Mouse (Mus musculus) frontal cortex, adult 2 months (tissue): ENCODE data around the gene Uqcrfs1. TPM values are rescaled to one million over a fixed set of nuclear protein-coding genes. Genes with fewer than 3 reads are reported as not detected.
A peak's percentile ranks its signal among the peaks of the same experiment; 100 is the strongest.

ENCODE experiments used
- DNase-seq, 2 experiments: peaks; one replicate each; pipeline ENCODE4 v3.0.0; 2022; ENCODE audit warnings: low spot score in 1 of 2; ENCODE audit errors: extremely low spot score in 1 of 2
- polyA plus RNA-seq: library from polyadenylated mRNA; depleted of rRNA; stranded (reverse); fragments of >200 nt; gene quantifications from 2 replicates; pipeline ENCODE4 v1.2.3, GENCODE M21; 2012; rRNA removed

The Uqcrfs1 gene
- 160 and 177 TPM in 2 replicates for polyA plus RNA-seq

GRCm38 (mm10) chr13:30544856-30545604 lies at the start of gene Uqcrfs1:
Uqcrfs1 (minus strand) TSS chr13:30545362.
- peak; percentile 90 to 98 for DNase-seq

DNA sequence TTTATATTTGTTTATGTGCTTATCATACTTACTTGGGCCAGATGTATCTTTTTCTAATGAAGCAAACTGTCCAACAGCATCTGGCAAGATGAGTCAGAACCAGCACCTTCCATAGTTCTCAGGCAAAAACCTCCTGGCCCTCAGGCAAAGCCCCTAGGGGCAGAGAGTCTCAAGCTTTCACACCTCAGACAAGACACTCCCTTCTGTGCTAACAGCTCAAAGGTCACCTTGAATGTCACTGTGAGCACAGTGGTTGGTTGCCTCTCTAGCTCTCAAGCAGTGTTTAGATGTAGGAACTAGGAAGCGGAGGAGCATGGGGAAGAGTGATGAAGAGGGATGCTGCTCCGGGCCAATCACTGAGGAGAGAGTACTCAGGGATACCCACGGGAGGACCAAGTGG lies 40.6 kb upstream of the Uqcrfs1 start:
- DNase-seq = no peak

DNA sequence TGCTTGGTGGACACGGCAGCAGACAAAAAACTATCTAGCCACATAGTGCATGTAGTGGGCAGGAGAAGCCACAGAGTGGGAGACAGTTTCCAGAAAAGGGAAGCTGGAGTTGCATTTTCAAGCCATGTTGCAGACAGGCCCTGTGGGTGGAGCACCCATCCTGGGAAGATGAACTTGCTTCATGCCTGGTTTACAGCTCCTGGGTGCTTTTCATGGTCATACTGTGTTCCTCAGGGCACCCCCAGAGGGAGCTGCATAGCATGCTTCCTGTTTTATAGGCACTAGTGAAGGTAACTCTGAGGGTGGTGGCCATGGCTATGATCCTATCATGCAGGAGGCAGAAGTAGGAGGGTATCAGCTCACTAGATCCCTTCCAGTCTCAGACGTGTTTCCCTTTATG lies 37.4 kb upstream of the Uqcrfs1 start:
- no peak for DNase-seq

GRCm38 (mm10) chr13:30578806-30579205 lies 33.6 kb upstream of the Uqcrfs1 start:
- DNase-seq = no peak

DNA sequence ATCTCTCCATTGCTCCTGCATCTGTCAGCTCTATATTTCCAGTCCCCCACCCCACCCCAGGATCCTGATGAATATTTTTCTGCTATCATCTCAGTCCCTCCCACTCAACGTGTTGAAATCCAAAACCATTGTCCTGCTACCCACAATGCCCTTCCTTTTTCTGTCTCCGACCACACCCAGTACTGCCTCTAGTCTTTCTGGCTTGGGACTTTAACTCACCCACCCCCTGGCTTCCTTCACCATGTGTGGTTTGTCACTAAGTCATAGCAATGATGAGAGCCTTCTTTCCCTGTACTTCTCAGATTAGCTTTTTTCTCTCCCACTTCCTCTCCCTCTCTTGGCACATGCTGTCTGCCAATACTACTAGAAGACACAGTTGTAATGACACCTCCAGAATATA lies 31.7 kb upstream of the Uqcrfs1 start:
- DNase-seq = no peak

DNA sequence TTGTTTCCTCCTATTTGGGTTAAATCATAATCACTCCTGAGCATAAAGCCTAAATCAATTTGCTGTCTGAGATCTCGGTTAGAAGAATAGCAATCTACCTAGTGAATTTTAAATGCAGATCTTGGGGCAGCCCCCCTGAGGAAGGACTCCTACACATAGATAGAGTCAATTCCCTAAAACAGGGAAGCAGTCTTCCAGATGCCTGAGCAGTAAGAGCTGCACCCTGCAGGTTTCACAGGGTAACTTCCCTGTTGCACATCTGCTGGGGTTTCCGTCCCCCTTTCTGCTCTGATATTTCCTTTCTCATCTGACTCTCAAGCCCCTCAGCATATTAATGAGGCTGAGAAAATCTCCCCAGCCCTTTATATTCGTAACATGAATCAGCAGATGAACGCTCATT lies 27.8 kb upstream of the Uqcrfs1 start:
- DNase-seq = no peak

DNA sequence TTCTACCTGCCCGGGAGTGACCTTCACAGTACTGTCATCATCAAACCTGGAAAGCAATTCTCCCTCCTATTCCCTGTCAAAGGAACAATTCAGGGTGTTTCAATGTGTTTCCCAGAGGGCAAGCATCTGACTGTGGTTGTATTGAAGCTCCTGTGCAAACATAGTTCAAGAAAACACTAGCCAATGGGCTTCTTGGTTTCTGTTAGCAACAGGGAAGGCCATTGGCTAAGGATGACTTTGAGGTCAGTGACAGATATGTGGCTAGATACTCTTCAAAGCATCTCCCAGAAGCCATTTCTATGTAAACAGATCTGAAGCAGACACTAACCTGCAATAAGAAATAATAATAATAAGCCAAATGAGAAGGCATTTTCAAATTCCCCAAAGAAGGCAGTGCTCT lies 25.0 kb upstream of the Uqcrfs1 start:
- no peak for DNase-seq

- no peak for DNase-seq
Observed at GRCm38 (mm10) chr13:30567571-30567970, 22.4 kb upstream of the Uqcrfs1 start.

DNA sequence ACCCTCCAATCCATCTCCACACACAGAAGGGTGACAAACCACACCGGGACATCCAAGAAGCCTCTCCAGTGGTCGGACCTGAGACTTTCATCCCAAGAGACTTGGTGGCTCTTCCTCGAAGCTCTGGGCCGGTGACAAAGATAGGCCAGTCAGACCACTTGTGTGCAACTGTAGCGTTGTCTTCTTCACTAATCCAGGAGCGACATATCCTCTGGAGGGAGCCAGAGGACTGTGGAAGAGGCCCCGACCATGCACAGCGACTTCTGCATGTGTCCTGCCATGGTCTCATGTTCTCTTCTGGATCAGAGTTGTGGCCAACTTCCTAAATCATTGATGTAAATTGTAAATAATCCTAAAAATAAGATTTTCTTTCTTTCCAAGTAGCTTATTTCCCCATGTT lies 21.6 kb upstream of the Uqcrfs1 start:
- peak in 1 of 2 experiments; percentile 86 for DNase-seq

GRCm38 (mm10) chr13:30560603-30561002 lies 15.4 kb upstream of the Uqcrfs1 start:
- DNase-seq = no peak

- DNase-seq = no peak
Observed at GRCm38 (mm10) chr13:30560052-30560451, 14.9 kb upstream of the Uqcrfs1 start.

DNA sequence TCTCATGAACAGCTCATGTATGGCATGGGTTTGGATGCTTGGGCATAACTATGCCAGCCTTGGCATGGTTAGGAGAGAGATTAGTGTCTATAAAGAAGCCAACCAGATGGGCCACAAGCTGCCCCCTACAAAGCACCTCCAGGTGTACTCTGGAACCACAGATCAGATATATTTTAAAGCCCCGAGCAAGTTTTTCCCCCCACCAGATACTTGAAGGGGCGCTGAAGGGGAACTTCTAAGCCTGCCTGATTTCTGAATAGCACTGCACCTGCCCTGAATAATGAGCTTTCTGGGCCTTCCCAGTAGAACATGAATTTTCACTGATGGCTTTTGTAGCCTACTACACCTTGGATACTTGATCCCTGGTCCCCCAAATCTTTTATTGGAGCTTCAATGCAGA lies 12.6 kb upstream of the Uqcrfs1 start:
- no peak for DNase-seq

DNA sequence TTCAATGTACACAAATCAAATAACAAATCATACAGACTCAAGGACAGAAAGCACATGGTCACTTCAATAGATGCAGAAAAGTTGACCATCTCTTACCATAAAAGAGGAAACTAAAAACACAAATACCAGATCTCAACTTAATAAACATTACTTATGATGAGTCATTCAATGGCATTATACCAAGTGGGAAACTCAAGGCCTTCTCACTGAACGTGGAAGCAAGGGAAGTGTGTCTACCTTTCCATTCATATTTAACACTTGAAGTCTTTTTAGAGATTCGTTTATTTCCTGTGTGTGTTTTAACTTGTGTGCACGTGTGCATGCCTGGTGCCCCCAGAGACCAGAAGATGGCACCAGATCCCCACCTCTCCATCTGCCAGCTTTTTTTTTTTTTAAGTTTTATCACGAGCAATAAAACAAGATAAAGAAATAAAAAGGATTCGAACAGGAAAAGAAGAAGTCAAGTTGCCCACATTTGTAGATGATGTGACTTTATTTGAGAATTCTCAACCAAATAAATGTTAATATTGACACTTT lies 8.0 kb upstream of the Uqcrfs1 start:
- DNase-seq = peak in 1 of 2 experiments; percentile 16

GRCm38 (mm10) chr13:30549339-30549738 lies 4.2 kb upstream of the Uqcrfs1 start:
- DNase-seq = no peak

DNA sequence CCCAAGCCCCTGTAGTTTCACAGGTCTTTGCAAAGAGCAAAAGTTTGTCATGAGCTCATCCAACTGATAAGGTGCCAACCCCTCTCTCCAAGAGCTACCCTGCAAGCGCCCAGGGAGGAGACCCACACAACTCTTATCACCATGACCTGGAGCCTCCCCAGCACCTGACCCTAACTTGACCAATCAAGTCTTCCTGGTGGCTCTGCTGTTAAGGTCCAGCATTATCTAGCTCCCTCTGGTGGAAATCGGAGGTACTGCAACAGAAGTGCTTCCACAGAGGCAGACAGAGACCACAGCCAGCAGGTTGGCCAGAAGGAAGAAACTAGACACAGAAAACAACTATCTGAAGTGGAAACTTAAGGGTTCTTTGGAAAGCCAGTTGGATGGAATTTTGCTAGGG lies 3.7 kb upstream of the Uqcrfs1 start:
- peak; percentile 65 to 92 for DNase-seq

DNA sequence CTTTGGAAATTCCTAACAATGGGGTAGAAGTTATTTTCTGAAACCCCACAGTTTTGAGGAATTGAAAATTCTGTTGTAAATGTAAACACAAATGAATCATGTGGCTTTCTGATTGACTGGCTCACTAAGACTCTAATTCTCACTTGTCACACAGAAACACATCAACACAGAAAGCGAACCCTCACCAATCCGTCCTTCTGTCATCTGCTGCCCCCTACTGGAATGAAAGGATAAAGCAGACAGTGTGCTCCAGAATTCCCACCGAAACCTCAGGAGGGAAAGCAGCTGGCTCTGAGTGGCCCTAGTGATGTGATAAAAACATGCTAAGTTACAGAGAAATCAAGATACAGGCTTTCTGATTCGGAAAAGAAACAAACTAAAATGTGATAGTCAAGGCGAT lies 14.4 kb downstream of the Uqcrfs1 start:
- DNase-seq = peak in 1 of 2 experiments; percentile 87

- no peak for DNase-seq
Observed at GRCm38 (mm10) chr13:30524961-30525360, 20.2 kb downstream of the Uqcrfs1 start.

DNA sequence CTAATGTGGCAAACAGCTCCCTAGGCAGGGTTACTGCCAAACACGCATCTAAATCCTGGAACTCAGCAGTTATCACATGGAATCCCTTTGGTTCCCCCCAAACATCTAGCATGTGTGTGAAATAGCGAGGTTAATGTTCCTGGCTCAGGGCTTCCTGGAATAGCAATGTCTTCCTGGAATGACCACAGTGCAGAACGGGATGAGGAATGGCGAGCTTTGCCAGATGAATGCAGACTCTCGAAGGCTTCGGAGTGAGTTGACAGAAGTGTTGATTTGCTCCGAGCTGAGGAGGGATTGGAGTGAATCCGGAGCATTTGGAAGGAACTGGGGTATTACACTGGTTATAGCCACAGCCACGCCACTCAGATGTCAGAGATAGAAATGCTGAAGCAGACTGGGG lies 21.2 kb downstream of the Uqcrfs1 start:
- no peak for DNase-seq

GRCm38 (mm10) chr13:30523246-30523891 lies 21.8 kb downstream of the Uqcrfs1 start:
- no peak for DNase-seq

- DNase-seq = no peak
Observed at GRCm38 (mm10) chr13:30521282-30521902, 23.8 kb downstream of the Uqcrfs1 start.

GRCm38 (mm10) chr13:30518191-30518590 lies 27.0 kb downstream of the Uqcrfs1 start:
- no peak for DNase-seq
